Mouse (Mus musculus) spleen, adult 18-20 months (tissue): ENCODE measurements around the gene Gm17655.
"Not testable (repeated sequence)": the region's sequence is repeated elsewhere in the genome, so short reads cannot be mapped to it uniquely, and the experiment has no call there.

Experiments used
- DNase-seq, 2 experiments: peaks; one replicate each; pipeline ENCODE4 v3.0.0; 2022; ENCODE audit warnings: mixed read lengths in 2 of 2

The Gm17655 gene

GRCm38 (mm10) chr5:110086161-110086866 lies 14.0 kb upstream of the Gm17655 start:
- no peak for DNase-seq

- DNase-seq: no peak
Measured at GRCm38 (mm10) chr5:110082961-110083360, 10.6 kb upstream of the Gm17655 start.

DNA sequence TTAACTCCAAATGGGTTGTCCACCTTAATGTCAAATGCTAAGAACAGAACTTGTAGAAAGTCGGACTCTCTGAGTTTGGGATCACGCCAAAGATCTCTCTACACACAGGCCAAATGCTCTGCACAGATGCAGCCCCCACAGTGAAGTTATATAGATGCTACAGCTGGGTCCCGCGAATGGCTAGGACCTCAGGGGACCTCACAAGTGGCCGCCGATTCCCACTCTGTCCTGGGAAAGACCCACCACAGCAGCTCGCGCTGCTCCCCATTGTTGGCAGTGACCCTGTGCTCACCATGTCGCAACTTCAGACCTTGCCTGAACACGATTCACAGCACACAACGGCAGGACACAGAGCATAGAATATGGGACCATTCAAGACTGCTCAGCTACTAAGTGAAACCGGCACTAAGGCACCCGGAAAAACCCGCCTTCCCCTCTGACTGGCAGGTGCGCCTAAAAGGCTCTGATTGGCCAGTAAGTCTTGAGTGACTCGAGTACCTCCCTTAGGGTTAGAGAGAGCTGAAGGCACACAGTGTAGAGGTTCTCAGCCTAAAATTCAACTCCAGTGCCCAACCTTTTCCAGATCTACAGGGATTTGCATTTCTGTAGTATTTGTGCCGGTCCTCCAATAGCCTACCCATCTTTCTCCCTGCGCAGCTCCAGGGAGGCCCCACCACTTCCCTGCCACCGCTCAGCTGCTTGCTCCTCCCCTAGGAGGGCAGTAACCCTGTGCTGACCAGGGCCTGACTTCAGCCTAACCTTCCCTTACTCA lies 14.5 kb downstream of the Gm17655 start:
- DNase-seq: peak; percentile 65 to 78

GRCm38 (mm10) chr5:110023694-110024427 lies 48.5 kb downstream of the Gm17655 start:
- DNase-seq: peak in 1 of 2 experiments; percentile 36

DNA sequence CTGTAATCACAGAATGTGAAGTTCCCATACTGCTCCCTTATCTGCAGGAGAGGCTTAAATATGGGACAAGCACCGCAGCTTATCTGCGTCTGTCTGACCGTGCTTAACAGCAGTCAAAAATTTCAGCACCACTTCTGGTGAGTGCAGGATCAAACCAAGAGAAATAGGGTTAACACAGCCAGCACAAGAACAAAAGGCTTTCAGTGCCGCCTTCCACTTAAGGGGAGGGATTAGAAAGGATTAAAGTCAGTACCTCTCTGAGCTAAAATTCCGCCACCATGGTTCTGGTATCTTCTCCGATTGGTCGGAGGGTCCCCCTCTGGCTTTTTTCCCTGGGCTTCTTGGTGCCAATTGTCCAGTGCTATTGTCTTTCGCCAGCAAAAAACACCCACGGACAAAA lies 49.0 kb downstream of the Gm17655 start:
- DNase-seq: no peak

- not testable (repeated sequence) for DNase-seq
Measured at GRCm38 (mm10) chr5:110015775-110016174, 56.5 kb downstream of the Gm17655 start.
